Mouse (Mus musculus): ENCODE measurements around the gene Serinc4. TPM values are rescaled to one million over a fixed set of nuclear protein-coding genes. Genes with fewer than 3 reads are reported as not detected.

Serinc4 gene
- polyA plus RNA-seq, 1 experiment from 2014 or later: 0.05 TPM

GRCm38 (mm10) chr2:121414139-121414685, 42.4 kb downstream of the Serinc4 start:
- no peaks in the 10 kb centered on the region for H3K4me1 ChIP-seq (replicated peaks; ENCODE audit: control insufficient read depth, insufficient read depth, low read length)
- TF ChIP-seq CTCF (IDR thresholded peaks at IDR 0.05; ENCODE audit: low read depth): no peak

GRCm38 (mm10) chr2:121413387-121414042, 43.1 kb downstream of the Serinc4 start, which contains the start of the genes Pdia3 and Catsper2:
Gene Pdia3 (plus strand): TSS chr2:121413775.
Gene Catsper2 (minus strand): TSS chr2:121413792.
- no peaks in the 10 kb centered on the region for H3K27me3 ChIP-seq (replicated peaks; ENCODE audit: control insufficient read depth, insufficient read depth, low read length)
- H3K4me1 ChIP-seq (replicated peaks; ENCODE audit: control insufficient read depth, insufficient read depth, low read length): no peaks in the 10 kb centered on the region
- peaks cover 10% of the 10 kb centered on the region; the same call in 1 of the 2 replicates for H3K36me3 ChIP-seq (ENCODE audit: control insufficient read depth, insufficient read depth)
- no peaks in the 10 kb centered on the region for H3K9me3 ChIP-seq (ENCODE audit: control insufficient read depth)
- under 1% methylated on average over 66 of the region's 68 CpGs for WGBS
- peak; percentile 98 for ATAC-seq
- peak; percentile 71 for TF ChIP-seq CTCF (IDR thresholded peaks at IDR 0.05; ENCODE audit: low read depth)
- H3K27ac ChIP-seq (ENCODE audit: low read depth, low read length): peak within 1 kb of the TSS; percentile 96
- H3K4me3 ChIP-seq (ENCODE audit: low read depth, low read length): peak within 1 kb of the TSS; percentile 99
- peak within 1 kb of the TSS; percentile 70 for H3K4me2 ChIP-seq (replicated peaks; ENCODE audit: low read depth)
- H3K9ac ChIP-seq (ENCODE audit: low read depth, low read length): peak within 1 kb of the TSS; percentile 98

More at GRCm38 (mm10) chr2:121414139-121414685, 42.4 kb downstream of the Serinc4 start:
- H3K27ac ChIP-seq (ENCODE audit: low read depth, low read length): peak overlapping the region; percentile 96
- H3K4me3 ChIP-seq (ENCODE audit: low read depth, low read length): peak overlapping the region; percentile 99
- WGBS: under 1% methylated on average over 32 of the region's 32 CpGs
- ATAC-seq: peak; percentile 52
- H3K9me3 ChIP-seq (ENCODE audit: control insufficient read depth): no peaks in the 10 kb centered on the region
- peak overlapping the region; percentile 70 for H3K4me2 ChIP-seq (replicated peaks; ENCODE audit: low read depth)
- H3K27me3 ChIP-seq (replicated peaks; ENCODE audit: control insufficient read depth, insufficient read depth, low read length): no peaks in the 10 kb centered on the region
- peak overlapping the region; percentile 98 for H3K9ac ChIP-seq (ENCODE audit: low read depth, low read length)
- peaks cover 10% of the 10 kb centered on the region; the same call in 1 of the 2 replicates for H3K36me3 ChIP-seq (ENCODE audit: control insufficient read depth, insufficient read depth)

DNA sequence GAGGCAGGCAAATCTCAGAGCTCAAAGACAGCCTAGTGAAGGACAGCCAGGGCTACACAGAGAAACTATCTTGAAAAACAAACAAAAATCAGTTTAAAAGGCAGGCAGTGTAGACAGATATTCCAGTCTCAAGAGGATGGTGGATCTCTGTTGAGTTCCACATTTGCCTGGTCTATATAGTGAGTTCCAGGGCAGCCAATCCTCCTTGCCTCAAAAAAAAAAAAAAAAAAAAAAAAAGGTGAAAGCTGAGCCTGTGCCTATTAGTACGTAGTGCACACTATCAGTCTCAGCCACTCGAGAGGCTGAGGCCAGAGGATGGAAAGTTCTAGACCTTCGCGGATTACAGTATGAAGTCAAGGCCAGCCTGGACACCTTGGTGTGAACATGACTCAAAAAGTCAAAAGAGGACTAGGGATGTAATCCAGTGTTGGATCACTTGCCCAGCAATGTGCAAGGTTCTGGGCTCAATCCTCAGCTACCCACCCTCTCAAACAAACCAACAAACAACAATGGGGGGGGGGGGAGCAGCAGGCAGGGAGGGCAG, 43.7 kb downstream of the Serinc4 start:
- H3K4me2 ChIP-seq (replicated peaks; ENCODE audit: low read depth): peak overlapping the region; percentile 70
- H3K27me3 ChIP-seq (replicated peaks; ENCODE audit: control insufficient read depth, insufficient read depth, low read length): no peaks in the 10 kb centered on the region
- H3K4me1 ChIP-seq (replicated peaks; ENCODE audit: control insufficient read depth, insufficient read depth, low read length): no peaks in the 10 kb centered on the region
- peak overlapping the region; percentile 99 for H3K4me3 ChIP-seq (ENCODE audit: low read depth, low read length)
- H3K9ac ChIP-seq (ENCODE audit: low read depth, low read length): peak overlapping the region; percentile 98
- H3K9me3 ChIP-seq (ENCODE audit: control insufficient read depth): no peaks in the 10 kb centered on the region
- 3% methylated on average over 4 of the region's 4 CpGs for WGBS
- peaks cover 4% of the 10 kb centered on the region; the same call in 1 of the 2 replicates for H3K36me3 ChIP-seq (ENCODE audit: control insufficient read depth, insufficient read depth)
- H3K27ac ChIP-seq (ENCODE audit: low read depth, low read length): peak overlapping the region; percentile 96
- no peak for TF ChIP-seq CTCF (IDR thresholded peaks at IDR 0.05; ENCODE audit: low read depth)
- ATAC-seq: no peak

GRCm38 (mm10) chr2:121408160-121408559, 48.4 kb downstream of the Serinc4 start:
- H3K4me2 ChIP-seq (replicated peaks; ENCODE audit: low read depth): no peak overlapping the region

GRCm38 (mm10) chr2:121403296-121403695, 53.3 kb downstream of the Serinc4 start:
- H3K4me3 ChIP-seq (ENCODE audit: low read depth, low read length): no peak overlapping the region
- H3K27me3 ChIP-seq (replicated peaks; ENCODE audit: control insufficient read depth, insufficient read depth, low read length): no peaks in the 10 kb centered on the region
- H3K27ac ChIP-seq (ENCODE audit: low read depth, low read length): no peak overlapping the region
- no peaks in the 10 kb centered on the region for H3K36me3 ChIP-seq (ENCODE audit: control insufficient read depth, insufficient read depth)
- no peak overlapping the region for H3K4me2 ChIP-seq (replicated peaks; ENCODE audit: low read depth)
- ATAC-seq: no peak
- H3K9me3 ChIP-seq (ENCODE audit: control insufficient read depth): no peaks in the 10 kb centered on the region
- no peak overlapping the region for H3K9ac ChIP-seq (ENCODE audit: low read depth, low read length)
- H3K4me1 ChIP-seq (replicated peaks; ENCODE audit: control insufficient read depth, insufficient read depth, low read length): no peaks in the 10 kb centered on the region
- no peak for TF ChIP-seq CTCF (IDR thresholded peaks at IDR 0.05; ENCODE audit: low read depth)

More at GRCm38 (mm10) chr2:121408160-121408559, 48.4 kb downstream of the Serinc4 start:
- H3K36me3 ChIP-seq (ENCODE audit: control insufficient read depth, insufficient read depth): no peaks in the 10 kb centered on the region
- WGBS: 34% methylated on average over 4 of the region's 4 CpGs
- H3K4me1 ChIP-seq (replicated peaks; ENCODE audit: control insufficient read depth, insufficient read depth, low read length): no peaks in the 10 kb centered on the region
- H3K9me3 ChIP-seq (ENCODE audit: control insufficient read depth): no peaks in the 10 kb centered on the region
- no peak overlapping the region for H3K9ac ChIP-seq (ENCODE audit: low read depth, low read length)
- no peak overlapping the region for H3K4me3 ChIP-seq (ENCODE audit: low read depth, low read length)
- peak; percentile 76 for TF ChIP-seq CTCF (IDR thresholded peaks at IDR 0.05; ENCODE audit: low read depth)
- no peak overlapping the region for H3K27ac ChIP-seq (ENCODE audit: low read depth, low read length)
- ATAC-seq: peak; percentile 42; the same call in 1 of the 2 replicates
- H3K27me3 ChIP-seq (replicated peaks; ENCODE audit: control insufficient read depth, insufficient read depth, low read length): no peaks in the 10 kb centered on the region

DNA sequence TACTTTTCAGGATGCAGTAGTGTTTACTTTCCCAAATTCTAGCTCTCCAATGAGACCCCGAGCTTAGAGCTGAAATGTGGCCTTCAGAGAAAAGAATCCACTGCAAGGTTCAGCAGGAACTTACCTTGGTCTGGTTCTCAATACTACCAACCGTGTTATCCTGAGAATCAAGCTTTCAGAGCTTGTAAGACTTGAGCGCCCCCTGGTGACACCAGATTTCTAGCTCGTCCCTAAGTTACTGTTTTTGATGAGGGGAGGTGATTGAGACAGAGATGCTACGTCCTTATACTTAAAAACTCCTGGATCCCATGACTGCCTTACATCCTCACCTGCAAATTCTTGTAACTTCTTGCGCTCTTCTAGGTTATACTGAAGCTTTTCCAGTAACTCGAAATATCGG, 60.0 kb downstream of the Serinc4 start:
- Histone ChIP-seq H3K9ac (ENCODE audit: low read depth, low read length) (no peak overlapping the region), H3K27me3 (replicated peaks; ENCODE audit: control insufficient read depth, insufficient read depth, low read length) (no peaks in the 10 kb centered on the region), H3K36me3 (ENCODE audit: control insufficient read depth, insufficient read depth) (no peaks in the 10 kb centered on the region), H3K9me3 (ENCODE audit: control insufficient read depth) (no peaks in the 10 kb centered on the region), H3K4me1 (replicated peaks; ENCODE audit: control insufficient read depth, insufficient read depth, low read length) (no peaks in the 10 kb centered on the region), H3K27ac (ENCODE audit: low read depth, low read length) (no peak overlapping the region), H3K4me2 (replicated peaks; ENCODE audit: low read depth) (no peak overlapping the region), H3K4me3 (ENCODE audit: low read depth, low read length) (no peak overlapping the region)
- TF ChIP-seq CTCF (IDR thresholded peaks at IDR 0.05; ENCODE audit: low read depth): peak; percentile 90
- ATAC-seq: no peak
- 13% methylated on average over 8 of the region's 8 CpGs for WGBS

Small RNAs within 50 kb of the gene (microRNA-seq; reads per million reads assigned to microRNA genes)
- not detected for gene Gm22953

Other genes with a start within 250 kb of the Serinc4 start
- gene Trp53bp1, start 185.4 kb downstream of the Serinc4 start, polyA plus RNA-seq (2015; fragmentation: Nextera tagmentation; extraction: Ambion mirVana): 5.8 and 6.6 TPM in 2 replicates
- 1.0 and 1.3 TPM in 2 replicates for gene Map1a, start 167.2 kb downstream of the Serinc4 start, polyA plus RNA-seq (2015; fragmentation: Nextera tagmentation; extraction: Ambion mirVana)
- 19.2 and 25.0 TPM in 2 replicates for gene Ppip5k1, start 101.4 kb downstream of the Serinc4 start, polyA plus RNA-seq (2015; fragmentation: Nextera tagmentation; extraction: Ambion mirVana)
- 1,214 and 1,240 TPM in 2 replicates for gene Ckmt1, start 99.1 kb downstream of the Serinc4 start, polyA plus RNA-seq (2015; fragmentation: Nextera tagmentation; extraction: Ambion mirVana)
- gene Strc, start 69.6 kb downstream of the Serinc4 start, polyA plus RNA-seq (2015; fragmentation: Nextera tagmentation; extraction: Ambion mirVana): 0.01 and 0.05 TPM in 2 replicates
- gene Pdia3, start 43.0 kb downstream of the Serinc4 start, polyA plus RNA-seq (2015; fragmentation: Nextera tagmentation; extraction: Ambion mirVana): 325 and 353 TPM in 2 replicates
- gene Catsper2, start 43.0 kb downstream of the Serinc4 start, polyA plus RNA-seq (2015; fragmentation: Nextera tagmentation; extraction: Ambion mirVana): 1.3 and 1.6 TPM in 2 replicates
- 1.9 and 2.6 TPM in 2 replicates for gene Ell3, start 12.5 kb downstream of the Serinc4 start, polyA plus RNA-seq (2015; fragmentation: Nextera tagmentation; extraction: Ambion mirVana)
- 608 and 648 TPM in 2 replicates for gene Serf2, start 7.6 kb downstream of the Serinc4 start, polyA plus RNA-seq (2015; fragmentation: Nextera tagmentation; extraction: Ambion mirVana)
- gene Hypk, start 3.5 kb downstream of the Serinc4 start, polyA plus RNA-seq (2015; fragmentation: Nextera tagmentation; extraction: Ambion mirVana): 61.6 and 65.1 TPM in 2 replicates
- 25.5 and 26.7 TPM in 2 replicates for gene Mfap1b, start 17.3 kb upstream of the Serinc4 start, polyA plus RNA-seq (2015; fragmentation: Nextera tagmentation; extraction: Ambion mirVana)
- 10.1 and 11.8 TPM in 2 replicates for gene Mfap1a, start 49.9 kb upstream of the Serinc4 start, polyA plus RNA-seq (2015; fragmentation: Nextera tagmentation; extraction: Ambion mirVana)
- 3.5 and 3.6 TPM in 2 replicates for gene Wdr76, start 49.9 kb upstream of the Serinc4 start, polyA plus RNA-seq (2015; fragmentation: Nextera tagmentation; extraction: Ambion mirVana)

Measured in intestine, postnatal 0 days (tissue).